Mouse (Mus musculus): Measurements from ENCODE around the gene Katnbl1. TPM values are rescaled to one million over a fixed set of nuclear protein-coding genes. Genes with fewer than 3 reads are reported as not detected.
"Not testable (repeated sequence)": the region's sequence is repeated elsewhere in the genome, so short reads cannot be mapped to it uniquely, and the experiment has no call there.

Katnbl1 gene
- polyA plus RNA-seq, 1 experiment from 2014 or later, result 37.1 TPM

DNA sequence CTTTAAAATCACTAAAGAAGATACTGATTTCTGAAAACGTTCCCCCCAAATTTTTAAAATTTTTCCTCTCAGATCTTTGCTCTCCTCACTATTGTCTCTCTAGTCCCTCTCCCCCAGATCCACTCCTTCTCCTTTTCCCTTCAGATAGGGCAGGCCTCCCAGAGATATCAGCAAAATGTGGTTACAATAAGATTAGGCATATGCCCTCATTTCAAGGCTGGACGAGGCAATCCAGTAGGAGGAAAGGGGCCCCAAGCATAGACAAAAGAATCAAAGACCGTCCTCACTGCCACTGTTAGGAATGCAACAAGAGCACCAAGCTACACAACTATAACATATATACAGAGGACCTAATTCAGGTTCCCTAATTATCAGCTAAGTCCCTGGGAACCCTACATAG is 46.3 kb downstream of the Katnbl1 start:
- H3K4me3 ChIP-seq, result no peak overlapping the region
- WGBS, result 80% methylated on average over 3 of the region's 3 CpGs
- no peaks in the 10 kb centered on the region for H3K9me3 ChIP-seq
- no peak overlapping the region for H3K27ac ChIP-seq
- no peak overlapping the region for H3K4me2 ChIP-seq
- no peaks in the 10 kb centered on the region for H3K36me3 ChIP-seq
- no peaks in the 10 kb centered on the region for H3K27me3 ChIP-seq
- ATAC-seq (ENCODE audit: low FRiP score), result no peak
- H3K9ac ChIP-seq, result no peak overlapping the region
- H3K4me1 ChIP-seq (replicated peaks), result no peaks in the 10 kb centered on the region

DNA sequence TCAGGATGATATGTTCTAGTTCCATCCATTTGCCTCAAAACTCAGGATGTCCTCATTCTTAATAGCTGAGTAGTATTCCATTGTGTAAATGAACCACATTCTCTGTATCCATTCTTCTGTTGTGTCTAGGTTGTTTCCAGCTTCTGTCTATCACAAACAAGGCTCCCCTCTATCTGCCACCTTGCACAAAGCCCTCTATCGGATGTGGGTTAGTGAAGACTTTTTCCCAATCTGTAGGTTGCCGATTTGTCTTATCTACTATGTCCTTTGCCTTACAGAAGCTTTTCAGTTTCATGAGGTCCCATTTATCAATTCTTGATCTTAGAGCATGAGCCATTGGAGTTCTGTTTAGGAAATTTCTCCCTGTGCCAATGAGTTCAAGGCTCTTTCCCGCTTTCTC is 49.5 kb downstream of the Katnbl1 start:
- H3K9me3 ChIP-seq; H3K4me1 ChIP-seq (replicated peaks); H3K36me3 ChIP-seq; H3K27me3 ChIP-seq; H3K27ac ChIP-seq; H3K9ac ChIP-seq; ATAC-seq (ENCODE audit: low FRiP score); H3K4me2 ChIP-seq; H3K4me3 ChIP-seq: not testable (repeated sequence)
- WGBS, result 94% methylated on average over 3 of the region's 3 CpGs

DNA sequence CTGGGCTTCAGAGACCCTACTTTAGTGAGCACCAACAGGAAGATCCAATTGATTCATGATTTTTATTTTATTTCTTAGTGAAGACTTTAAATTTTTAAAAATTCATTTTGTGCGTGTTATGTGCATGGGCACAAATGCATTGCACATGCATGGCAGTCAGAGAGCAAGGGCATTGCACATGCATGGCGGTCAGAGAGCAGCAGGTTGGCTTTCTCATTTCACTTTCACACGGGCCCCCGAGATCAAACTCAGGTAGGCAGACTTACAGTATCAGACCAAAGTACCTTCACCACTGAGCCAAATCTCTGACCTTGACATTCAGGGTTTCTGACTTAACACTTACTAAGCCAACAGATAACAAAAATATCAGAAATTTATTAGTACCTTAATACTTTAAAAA is 50.7 kb downstream of the Katnbl1 start:
- Histone ChIP-seq H3K36me3 (no peaks in the 10 kb centered on the region), H3K4me2 (no peak overlapping the region), H3K4me1 (replicated peaks) (no peaks in the 10 kb centered on the region), H3K27me3 (no peaks in the 10 kb centered on the region), H3K9me3 (no peaks in the 10 kb centered on the region), H3K4me3 (no peak overlapping the region), H3K27ac (no peak overlapping the region), H3K9ac (no peak overlapping the region)
- WGBS, result 97% methylated on average over 4 of the region's 4 CpGs
- no peak for ATAC-seq (ENCODE audit: low FRiP score)

DNA sequence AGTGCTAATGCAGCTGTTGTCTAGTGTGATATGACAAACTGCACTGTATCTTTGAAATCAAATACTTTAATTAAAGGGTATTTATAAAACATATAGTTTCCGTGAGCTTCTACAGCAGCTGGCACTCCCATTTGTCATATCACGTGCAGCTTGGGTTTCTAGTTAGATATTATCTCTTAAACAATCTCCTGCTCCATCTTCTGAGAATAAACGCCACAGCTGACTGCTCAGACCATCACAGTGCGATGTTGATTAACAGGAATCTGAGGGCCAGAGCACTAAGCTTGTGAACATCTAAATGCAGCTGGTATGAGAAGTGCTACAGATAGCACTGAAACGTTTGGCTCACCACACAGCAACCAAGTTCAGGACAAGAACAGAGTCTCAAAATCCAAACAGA is 51.4 kb downstream of the Katnbl1 start:
- H3K27me3 ChIP-seq, result no peaks in the 10 kb centered on the region
- H3K4me1 ChIP-seq (replicated peaks), result no peaks in the 10 kb centered on the region
- ATAC-seq (ENCODE audit: low FRiP score), result no peak
- WGBS, result 76% methylated on average over 5 of the region's 5 CpGs
- no peak overlapping the region for H3K4me2 ChIP-seq
- no peak overlapping the region for H3K27ac ChIP-seq
- no peaks in the 10 kb centered on the region for H3K9me3 ChIP-seq
- H3K4me3 ChIP-seq, result no peak overlapping the region
- H3K36me3 ChIP-seq, result no peaks in the 10 kb centered on the region
- H3K9ac ChIP-seq, result no peak overlapping the region

DNA sequence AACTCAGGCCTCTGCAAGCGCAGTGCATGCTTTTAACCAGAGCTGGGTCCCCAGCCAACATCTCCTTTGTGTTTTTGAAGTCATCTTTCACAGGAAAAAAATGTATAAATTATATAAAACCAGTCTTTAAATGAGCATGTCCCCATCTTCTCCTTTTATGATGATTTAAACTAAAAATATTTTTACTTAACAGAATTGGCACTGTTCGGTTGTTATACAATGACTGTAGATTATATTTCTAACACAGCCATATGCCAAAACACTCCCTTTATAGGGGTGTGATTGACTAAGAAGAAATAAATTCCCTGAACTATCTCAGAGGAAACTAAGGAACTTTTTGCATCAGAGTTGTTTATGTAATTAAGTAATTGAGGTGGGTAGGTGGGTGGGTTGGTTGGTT is 53.5 kb downstream of the Katnbl1 start:
- no peaks in the 10 kb centered on the region for H3K27me3 ChIP-seq
- H3K4me3 ChIP-seq, result no peak overlapping the region

DNA sequence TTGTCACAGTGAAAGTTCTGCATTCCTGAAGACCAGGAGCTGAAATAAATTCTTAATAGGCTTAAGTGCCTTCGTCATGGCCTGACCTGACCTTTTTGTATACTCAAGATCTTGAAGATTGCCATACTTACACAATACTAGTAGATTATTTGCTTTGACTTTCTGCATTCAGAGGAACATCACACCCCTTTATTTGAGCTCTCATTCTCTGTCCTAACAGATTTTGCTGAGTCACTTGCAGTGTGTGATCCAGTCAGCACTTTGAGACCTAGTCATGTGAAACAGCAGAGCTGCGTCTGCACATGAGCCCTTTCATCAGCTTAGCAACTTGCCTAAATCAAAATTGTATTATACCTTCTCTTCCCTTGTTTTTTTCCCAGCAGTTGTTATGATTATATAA is 54.3 kb downstream of the Katnbl1 start:
- Histone ChIP-seq H3K4me1 (replicated peaks) (no peaks in the 10 kb centered on the region), H3K4me2 (no peak overlapping the region), H3K27me3 (no peaks in the 10 kb centered on the region), H3K27ac (no peak overlapping the region), H3K36me3 (no peaks in the 10 kb centered on the region), H3K9ac (no peak overlapping the region), H3K9me3 (no peaks in the 10 kb centered on the region), H3K4me3 (no peak overlapping the region)
- ATAC-seq (ENCODE audit: low FRiP score), result no peak
- 83% methylated on average over 2 of the region's 2 CpGs for WGBS

More for the DNA sequence above, 53.5 kb downstream of the Katnbl1 start:
- no peak overlapping the region for H3K9ac ChIP-seq
- 95% methylated on average over 2 of the region's 2 CpGs for WGBS
- H3K4me1 ChIP-seq (replicated peaks), result no peaks in the 10 kb centered on the region
- no peak overlapping the region for H3K4me2 ChIP-seq
- no peaks in the 10 kb centered on the region for H3K9me3 ChIP-seq
- no peak overlapping the region for H3K27ac ChIP-seq
- no peak for ATAC-seq (ENCODE audit: low FRiP score)
- no peaks in the 10 kb centered on the region for H3K36me3 ChIP-seq

DNA sequence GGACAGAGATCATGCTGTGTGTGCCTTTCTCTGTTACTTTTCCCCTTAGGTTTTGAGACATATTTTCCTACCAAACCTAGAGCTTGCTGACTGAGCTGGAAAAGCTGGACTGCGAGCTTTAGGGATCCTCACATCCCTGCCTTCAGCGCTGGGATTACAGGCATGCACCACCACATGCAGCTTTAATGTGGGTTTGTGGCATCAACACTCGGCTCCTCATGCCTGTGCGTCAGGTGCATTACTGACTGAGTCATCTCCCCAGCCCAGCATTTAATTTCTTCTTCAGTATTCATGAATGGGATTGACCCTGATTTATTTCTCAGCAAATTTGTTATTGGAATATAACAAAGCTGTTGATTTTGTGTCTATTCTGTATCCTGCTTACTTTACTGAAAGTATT is 57.3 kb downstream of the Katnbl1 start:
- Histone ChIP-seq H3K36me3 (no peaks in the 10 kb centered on the region), H3K9me3 (no peaks in the 10 kb centered on the region), H3K4me2 (no peak overlapping the region), H3K27me3 (no peaks in the 10 kb centered on the region), H3K9ac (no peak overlapping the region), H3K4me3 (no peak overlapping the region), H3K27ac (no peak overlapping the region), H3K4me1 (replicated peaks) (no peaks in the 10 kb centered on the region)
- 84% methylated on average over 4 of the region's 4 CpGs for WGBS
- ATAC-seq (ENCODE audit: low FRiP score), result no peak

DNA sequence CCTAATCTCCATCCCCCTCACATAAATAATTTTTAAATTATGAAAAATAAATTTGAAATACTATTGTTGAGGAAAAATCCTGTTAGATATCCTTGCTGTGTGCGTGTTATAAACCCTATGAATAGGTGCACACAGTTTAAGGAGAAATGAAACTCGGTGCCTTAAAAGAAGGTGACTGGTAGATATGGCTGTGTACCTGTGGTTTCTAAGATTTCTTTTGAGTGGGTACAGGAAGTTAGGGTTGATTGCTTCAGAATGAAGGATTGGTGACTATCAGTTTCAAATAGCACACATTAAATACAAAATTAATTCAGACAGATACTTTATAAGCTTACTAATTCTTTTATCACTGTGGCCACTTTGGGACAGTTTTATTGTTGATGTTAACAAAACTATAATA is 58.6 kb downstream of the Katnbl1 start:
- H3K4me3 ChIP-seq, result no peak overlapping the region
- no peak overlapping the region for H3K27ac ChIP-seq
- H3K4me1 ChIP-seq (replicated peaks), result no peaks in the 10 kb centered on the region
- no peak for ATAC-seq (ENCODE audit: low FRiP score)
- H3K9me3 ChIP-seq, result no peaks in the 10 kb centered on the region
- no peak overlapping the region for H3K9ac ChIP-seq
- WGBS, result 91% methylated on average over 2 of the region's 2 CpGs
- no peak overlapping the region for H3K4me2 ChIP-seq
- H3K36me3 ChIP-seq, result no peaks in the 10 kb centered on the region
- H3K27me3 ChIP-seq, result no peaks in the 10 kb centered on the region

DNA sequence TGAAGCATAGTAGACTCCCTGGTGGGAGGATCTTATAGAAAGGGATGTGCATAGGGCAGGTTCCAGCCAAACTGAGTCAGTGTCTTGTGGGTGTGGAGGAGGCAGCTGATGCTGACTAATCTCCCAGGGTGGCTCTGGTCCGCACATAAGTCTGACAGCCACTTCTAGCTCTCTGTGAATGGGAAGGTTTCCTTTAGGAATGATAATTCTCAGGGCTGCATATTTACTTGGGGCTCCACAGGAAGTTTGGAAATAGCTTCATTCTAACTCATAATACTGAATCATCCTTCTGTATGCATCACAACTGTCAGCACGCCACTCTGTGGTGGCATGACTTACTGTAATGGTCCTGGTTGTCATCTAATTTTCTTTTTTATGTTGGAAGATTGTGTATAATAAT is 64.5 kb downstream of the Katnbl1 start:
- 71% methylated on average over 2 of the region's 2 CpGs for WGBS
- no peaks in the 10 kb centered on the region for H3K9me3 ChIP-seq
- no peaks in the 10 kb centered on the region for H3K4me1 ChIP-seq (replicated peaks)
- H3K36me3 ChIP-seq, result no peaks in the 10 kb centered on the region
- H3K27ac ChIP-seq, result no peak overlapping the region
- H3K4me2 ChIP-seq, result no peak overlapping the region
- no peak overlapping the region for H3K4me3 ChIP-seq
- no peak overlapping the region for H3K9ac ChIP-seq
- no peak for ATAC-seq (ENCODE audit: low FRiP score)
- 0 out of 2 replicates have a peak, but pooled peaks cover 3% of the 10 kb centered on the region for H3K27me3 ChIP-seq

DNA sequence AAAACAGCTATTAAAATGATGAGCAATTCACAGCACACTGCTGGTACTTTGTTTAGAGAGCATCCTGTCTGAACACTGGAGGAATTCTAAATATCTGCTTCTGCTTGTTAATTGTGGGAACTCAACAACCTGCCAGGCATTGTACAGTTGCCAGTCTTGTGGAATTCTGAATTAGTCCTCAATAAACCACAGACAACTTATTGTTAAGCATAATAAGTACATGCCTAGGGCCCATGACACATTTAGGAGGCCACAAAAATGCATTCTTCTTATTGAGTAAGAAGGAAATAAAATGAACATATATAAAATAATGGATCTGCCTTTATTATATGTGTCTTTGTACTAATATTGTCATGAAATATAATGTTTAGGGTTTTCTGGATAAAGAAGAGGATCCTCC is 66.5 kb downstream of the Katnbl1 start:
- no peak overlapping the region for H3K9ac ChIP-seq

DNA sequence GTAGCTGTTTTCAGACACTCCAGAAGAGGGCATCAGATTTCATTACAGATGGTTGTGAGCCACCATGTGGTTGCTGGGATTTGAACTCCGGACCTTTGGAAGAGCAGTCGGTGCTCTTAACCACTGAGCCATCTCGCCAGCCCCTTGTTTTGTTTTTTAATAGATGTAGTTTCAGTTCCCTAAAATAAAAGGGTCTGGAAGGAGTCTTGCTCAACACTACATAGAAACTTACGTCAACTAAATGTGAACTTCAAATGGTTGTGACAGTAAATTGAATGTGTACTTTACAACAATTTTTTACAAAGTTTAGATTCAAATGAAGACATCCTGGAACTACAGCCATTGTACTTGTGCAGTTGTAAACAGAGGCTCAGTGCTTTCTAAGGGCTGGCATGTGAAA is 69.0 kb downstream of the Katnbl1 start:
- H3K4me3 ChIP-seq; H3K9me3 ChIP-seq; ATAC-seq (ENCODE audit: low FRiP score); H3K27me3 ChIP-seq; H3K4me2 ChIP-seq; H3K4me1 ChIP-seq (replicated peaks); H3K36me3 ChIP-seq; H3K9ac ChIP-seq; H3K27ac ChIP-seq: not testable (repeated sequence)
- 76% methylated on average over 4 of the region's 4 CpGs for WGBS

More for the DNA sequence above, 66.5 kb downstream of the Katnbl1 start:
- Histone ChIP-seq H3K27me3 (0 out of 2 replicates have a peak, but pooled peaks cover 3% of the 10 kb centered on the region), H3K36me3 (no peaks in the 10 kb centered on the region), H3K27ac (no peak overlapping the region), H3K4me3 (no peak overlapping the region), H3K9me3 (no peaks in the 10 kb centered on the region), H3K4me1 (replicated peaks) (no peaks in the 10 kb centered on the region), H3K4me2 (no peak overlapping the region)
- ATAC-seq (ENCODE audit: low FRiP score), result no peak

DNA sequence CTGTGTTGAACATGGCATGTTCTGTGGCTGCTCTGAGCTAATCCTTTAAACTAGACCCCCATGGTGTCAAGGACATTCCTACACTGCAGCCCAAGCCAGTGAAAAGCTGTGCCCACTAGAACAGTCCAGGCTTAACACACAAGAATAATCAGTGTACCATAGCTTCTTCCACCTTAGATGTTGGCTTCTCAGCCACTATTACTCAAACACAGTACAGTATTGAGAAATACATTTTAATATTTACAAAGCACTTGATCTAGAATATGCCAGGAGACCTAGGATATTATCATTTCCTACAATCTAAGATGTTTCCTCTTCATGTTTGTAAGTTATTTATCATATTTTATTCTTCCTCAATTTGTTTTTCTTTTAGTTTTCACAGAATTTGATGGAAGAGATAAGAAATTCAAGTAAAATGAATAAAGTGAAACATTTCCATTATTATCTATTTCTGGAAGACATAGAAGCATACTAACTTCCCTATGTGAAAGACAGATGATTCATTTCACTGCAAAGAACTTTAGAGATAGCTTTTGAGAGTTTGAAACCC is 69.6 kb downstream of the Katnbl1 start:
- Histone ChIP-seq H3K4me3 (no peak overlapping the region), H3K27ac (no peak overlapping the region), H3K36me3 (no peaks in the 10 kb centered on the region), H3K4me1 (replicated peaks) (no peaks in the 10 kb centered on the region), H3K27me3 (0 out of 2 replicates have a peak, but pooled peaks cover 3% of the 10 kb centered on the region), H3K9ac (no peak overlapping the region), H3K4me2 (no peak overlapping the region), H3K9me3 (no peaks in the 10 kb centered on the region)
- ATAC-seq (ENCODE audit: low FRiP score), result no peak

DNA sequence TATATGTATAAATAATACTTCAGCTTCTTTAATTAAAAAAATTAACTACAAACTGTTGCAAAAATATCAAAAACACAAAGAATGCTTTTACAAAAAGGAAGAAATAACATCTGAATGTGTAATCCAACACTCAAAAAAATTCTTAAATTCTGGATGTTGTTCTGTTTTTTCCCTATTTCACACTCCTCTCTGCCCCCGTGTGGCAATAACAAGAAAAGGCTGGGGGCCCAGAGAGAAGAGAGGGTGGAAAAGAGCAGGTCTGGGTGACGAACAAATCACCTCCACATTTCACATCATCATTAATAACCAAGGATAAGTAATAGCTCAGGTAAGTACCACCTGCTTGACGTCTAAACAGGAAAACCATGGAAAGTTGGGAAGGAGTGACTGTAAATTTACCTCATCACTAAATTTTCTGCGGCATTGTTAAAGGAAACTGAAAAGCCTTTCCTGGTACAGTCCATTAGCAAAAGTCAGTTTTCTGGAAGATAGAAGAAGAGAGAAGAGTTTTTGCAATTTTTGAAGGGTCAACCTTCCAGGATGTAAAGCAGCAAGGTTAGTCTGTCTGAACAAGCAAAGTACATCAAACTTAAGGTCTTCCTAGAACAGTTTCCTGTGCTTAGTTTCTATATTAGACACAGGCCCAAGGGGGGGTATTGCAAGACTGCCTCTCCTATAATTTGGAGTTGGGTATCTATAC is 70.7 kb downstream of the Katnbl1 start:
- H3K27me3 ChIP-seq, result 0 out of 2 replicates have a peak, but pooled peaks cover 3% of the 10 kb centered on the region
- ATAC-seq (ENCODE audit: low FRiP score), result no peak
- H3K36me3 ChIP-seq, result no peaks in the 10 kb centered on the region
- H3K9me3 ChIP-seq, result no peaks in the 10 kb centered on the region
- H3K4me2 ChIP-seq, result no peak overlapping the region
- no peak overlapping the region for H3K9ac ChIP-seq
- H3K4me3 ChIP-seq, result no peak overlapping the region
- peaks cover 2% of the 10 kb centered on the region; the same call in 1 of the 2 replicates for H3K4me1 ChIP-seq (replicated peaks)
- no peak overlapping the region for H3K27ac ChIP-seq
- WGBS, result 36% methylated on average over 4 of the region's 4 CpGs

Measured in hindbrain, embryonic 13.5 days (tissue).